Mouse (Mus musculus) liver, postnatal 0 days (tissue): ENCODE data around the gene Gramd4. TPM values are rescaled to one million over a fixed set of nuclear protein-coding genes. Genes with fewer than 3 reads are reported as not detected.

Source experiments
- ATAC-seq: fragments of 200-750 bp; cut with Nextera tagmentation; 2 replicates; pipeline ENCODE4 v1.8.0; 2017; ENCODE audit warnings: mild to moderate bottlenecking, moderate library complexity
- DNase-seq: peaks from one replicate; pipeline ENCODE4 v3.0.0-alpha.2; 2016
- H3K27ac ChIP-seq: fragments of 300-500 bp; sonication (generic); 2 replicates; pipeline ENCODE4 v1.5.1; 2014; ENCODE audit warnings: antibody characterized with exemption, moderate library complexity, mild to moderate bottlenecking, low read depth
- H3K27me3 ChIP-seq: fragments of 300-500 bp; sonication (generic); 2 replicates; pipeline ENCODE4 v1.6.1; 2014; ENCODE audit warnings: low read length, control low read depth, mixed read lengths; ENCODE audit not compliant: insufficient read depth
- H3K36me3 ChIP-seq: fragments of 300-500 bp; sonication (generic); replicated peaks from 2 replicates; pipeline ENCODE4 v1.6.1; 2014; ENCODE audit warnings: mild to moderate bottlenecking, control low read depth, low read length, moderate library complexity, mixed read lengths; ENCODE audit not compliant: insufficient read depth
- H3K4me1 ChIP-seq: fragments of 300-500 bp; sonication (generic); 2 replicates; pipeline ENCODE4 v1.6.1; 2014; ENCODE audit warnings: antibody characterized with exemption, mild to moderate bottlenecking, control low read depth; ENCODE audit not compliant: insufficient read depth
- H3K4me2 ChIP-seq: fragments of 300-500 bp; sonication (generic); 2 replicates; pipeline ENCODE4 v1.6.1; 2014; ENCODE audit warnings: low read depth, mild to moderate bottlenecking, low read length, moderate library complexity, mixed read lengths
- H3K4me3 ChIP-seq: fragments of 300-500 bp; sonication (generic); 2 replicates; pipeline ENCODE4 v1.5.1; 2014; ENCODE audit warnings: low read depth, low read length
- H3K9ac ChIP-seq: fragments of 300-500 bp; sonication (generic); replicated peaks from 2 replicates; pipeline ENCODE4 v1.6.1; 2014; ENCODE audit warnings: mild to moderate bottlenecking, moderate library complexity
- H3K9me3 ChIP-seq: fragments of 300-500 bp; sonication (generic); 2 replicates; pipeline ENCODE4 v1.6.1; 2016; ENCODE audit warnings: mild to moderate bottlenecking, control low read depth, low read length, mixed read lengths
- CTCF ChIP-seq: sonication (generic); IDR thresholded peaks from 2 replicates; pipeline ENCODE4 v1.5.1; 2016; ENCODE audit warnings: antibody characterized with exemption, low read depth
- EP300 ChIP-seq: IDR thresholded peaks from 2 replicates; pipeline ENCODE4 v1.6.1; 2016; ENCODE audit warnings: antibody characterized with exemption, low read depth, mild to moderate bottlenecking
- WGBS: fragments of 180-500 bp; shearing (Covaris S2); extraction: QIAGEN DNeasy Blood & Tissue Kit; methylation state at CpG from one replicate; pipeline ENCODE4 v1.1.7; 2014; ENCODE audit not compliant: insufficient replicate concordance; 5-methylcytosine and 5-hydroxymethylcytosine counted together
- polyA plus RNA-seq: library from polyadenylated mRNA; unstranded; fragments of >200 nt; fragmentation: Nextera tagmentation; extraction: Ambion mirVana; gene quantifications from 2 replicates; pipeline ENCODE4 v1.2.1, GENCODE M21; 2015

Gene Gramd4
- polyA plus RNA-seq, 1 experiment from 2014 or later = 3.7 TPM

- H3K4me1 ChIP-seq = peaks cover 11% of the 10 kb centered on the region
- no peak for TF ChIP-seq CTCF
- no peak for TF ChIP-seq EP300
- peaks cover 35% of the 10 kb centered on the region for H3K36me3 ChIP-seq
- H3K4me2 ChIP-seq = no peak overlapping the region
- H3K27me3 ChIP-seq = no peaks in the 10 kb centered on the region
- DNase-seq (no peak), ATAC-seq (no peak)
- H3K27ac ChIP-seq = no peak overlapping the region
- H3K4me3 ChIP-seq = no peak overlapping the region
- no peak overlapping the region for H3K9ac ChIP-seq
- no peaks in the 10 kb centered on the region for H3K9me3 ChIP-seq
- WGBS = 84% methylated on average over 7 of the region's 7 CpGs
Measured at GRCm38 (mm10) chr15:86119186-86119585, 61.7 kb downstream of the Gramd4 start.

GRCm38 (mm10) chr15:86122261-86122949 lies 64.9 kb downstream of the Gramd4 start:
- H3K9me3 ChIP-seq = no peaks in the 10 kb centered on the region
- no peak overlapping the region for H3K27ac ChIP-seq
- no peaks in the 10 kb centered on the region for H3K4me1 ChIP-seq
- TF ChIP-seq CTCF (no peak), EP300 (no peak)
- DNase-seq = no peak
- no peak overlapping the region for H3K4me3 ChIP-seq
- no peak for ATAC-seq
- H3K9ac ChIP-seq = no peak overlapping the region
- WGBS = 93% methylated on average over 9 of the region's 9 CpGs
- H3K27me3 ChIP-seq = no peaks in the 10 kb centered on the region
- no peak overlapping the region for H3K4me2 ChIP-seq
- peaks cover 50% of the 10 kb centered on the region for H3K36me3 ChIP-seq

GRCm38 (mm10) chr15:86123409-86123808 lies 65.9 kb downstream of the Gramd4 start:
- no peak overlapping the region for H3K27ac ChIP-seq
- DNase-seq (no peak), ATAC-seq (peak; percentile 56)
- H3K9ac ChIP-seq = no peak overlapping the region
- 73% methylated on average over 4 of the region's 4 CpGs for WGBS
- no peaks in the 10 kb centered on the region for H3K9me3 ChIP-seq
- H3K4me1 ChIP-seq = no peaks in the 10 kb centered on the region
- TF ChIP-seq EP300 = peak; percentile 79
- TF ChIP-seq CTCF = no peak
- no peak overlapping the region for H3K4me2 ChIP-seq
- no peaks in the 10 kb centered on the region for H3K27me3 ChIP-seq
- no peak overlapping the region for H3K4me3 ChIP-seq
- peaks cover 59% of the 10 kb centered on the region for H3K36me3 ChIP-seq

GRCm38 (mm10) chr15:86124359-86124758 lies 66.9 kb downstream of the Gramd4 start:
- H3K36me3 ChIP-seq = peaks cover 58% of the 10 kb centered on the region
- 21% methylated on average over 1 of the region's 1 CpGs for WGBS
- DNase-seq (peak; percentile 86), ATAC-seq (peak; percentile 68)
- H3K4me3 ChIP-seq = no peak overlapping the region
- H3K9me3 ChIP-seq = no peaks in the 10 kb centered on the region
- TF ChIP-seq EP300 (no peak), CTCF (peak; percentile 83)
- H3K9ac ChIP-seq = no peak overlapping the region
- no peak overlapping the region for H3K27ac ChIP-seq
- no peaks in the 10 kb centered on the region for H3K27me3 ChIP-seq
- no peaks in the 10 kb centered on the region for H3K4me1 ChIP-seq
- H3K4me2 ChIP-seq = no peak overlapping the region

GRCm38 (mm10) chr15:86129036-86129435 lies 71.5 kb downstream of the Gramd4 start:
- 82% methylated on average over 3 of the region's 3 CpGs for WGBS
- no peak for TF ChIP-seq EP300
- no peak for TF ChIP-seq CTCF
- DNase-seq (no peak), ATAC-seq (no peak)
- no peak overlapping the region for H3K27ac ChIP-seq
- H3K4me2 ChIP-seq = no peak overlapping the region
- H3K36me3 ChIP-seq = peaks cover 56% of the 10 kb centered on the region
- H3K9ac ChIP-seq = no peak overlapping the region
- H3K4me3 ChIP-seq = no peak overlapping the region
- H3K27me3 ChIP-seq = no peaks in the 10 kb centered on the region
- H3K4me1 ChIP-seq = no peaks in the 10 kb centered on the region
- H3K9me3 ChIP-seq = no peaks in the 10 kb centered on the region

- no peak for ATAC-seq
Measured at GRCm38 (mm10) chr15:86130657-86131056, 73.2 kb downstream of the Gramd4 start.

More at GRCm38 (mm10) chr15:86130657-86131056, 73.2 kb downstream of the Gramd4 start:
- no peak overlapping the region for H3K9ac ChIP-seq
- no peaks in the 10 kb centered on the region for H3K27me3 ChIP-seq
- H3K9me3 ChIP-seq = no peaks in the 10 kb centered on the region
- peaks cover 58% of the 10 kb centered on the region for H3K36me3 ChIP-seq
- no peak overlapping the region for H3K4me2 ChIP-seq
- H3K4me1 ChIP-seq = no peaks in the 10 kb centered on the region
- H3K27ac ChIP-seq = no peak overlapping the region
- no peak overlapping the region for H3K4me3 ChIP-seq
- TF ChIP-seq CTCF (no peak), EP300 (no peak)
- WGBS = 90% methylated on average over 10 of the region's 10 CpGs
- no peak for DNase-seq
